Mouse (Mus musculus) cerebellum, postnatal 10 days (tissue): ENCODE measurements around the gene Zfp946.

Experiments used
- DNase-seq, 2 experiments: peaks; one replicate each; pipeline ENCODE4 v3.0.0; 2021; ENCODE audit warnings: mixed read lengths in 2 of 2

The Zfp946 gene

GRCm38 (mm10) chr17:22423952-22424617 is at the start of gene Zfp946:
Zfp946 (plus strand) TSS chr17:22424222.
- peak; percentile 89 to 91 for DNase-seq

DNA sequence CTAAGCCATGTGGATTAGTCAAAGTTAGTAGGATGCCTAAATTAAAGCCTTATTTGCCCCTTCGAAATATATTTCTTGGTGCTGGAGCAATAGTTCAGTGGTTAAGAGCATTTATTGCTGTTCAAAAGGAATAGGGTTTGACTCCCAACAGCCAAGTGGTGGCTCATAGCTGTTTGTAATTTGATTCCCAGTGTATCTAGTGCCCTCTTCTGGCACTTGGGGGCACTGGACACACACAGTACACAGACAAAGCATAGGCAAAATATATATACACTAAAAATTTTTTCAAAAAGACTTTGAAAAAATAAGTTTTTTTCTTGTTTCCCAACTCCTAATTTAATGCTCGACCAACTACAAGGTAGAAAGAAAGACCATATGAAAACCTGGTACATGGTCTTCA is 13.3 kb upstream of the Zfp946 start:
- peak; percentile 57 to 61 for DNase-seq

DNA sequence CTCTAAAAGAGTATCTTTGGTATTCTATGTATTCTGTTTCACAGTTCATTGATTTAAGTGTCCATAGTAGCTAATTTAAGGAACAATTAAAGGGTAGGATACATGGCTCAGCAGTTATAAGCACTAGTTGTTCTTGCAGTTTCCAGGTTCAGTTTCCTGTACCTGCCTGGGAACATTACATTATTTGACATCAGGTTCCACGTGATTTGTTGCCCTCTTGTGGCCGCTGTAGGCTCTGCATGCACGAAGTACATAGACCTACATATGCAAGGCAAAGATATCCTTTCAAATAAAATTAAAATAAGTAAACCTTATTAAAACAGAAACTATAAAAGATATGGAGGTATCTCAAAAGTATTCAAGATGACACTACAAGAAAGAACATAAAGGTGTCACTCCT is 6.5 kb upstream of the Zfp946 start:
- DNase-seq = peak; percentile 83 to 85

DNA sequence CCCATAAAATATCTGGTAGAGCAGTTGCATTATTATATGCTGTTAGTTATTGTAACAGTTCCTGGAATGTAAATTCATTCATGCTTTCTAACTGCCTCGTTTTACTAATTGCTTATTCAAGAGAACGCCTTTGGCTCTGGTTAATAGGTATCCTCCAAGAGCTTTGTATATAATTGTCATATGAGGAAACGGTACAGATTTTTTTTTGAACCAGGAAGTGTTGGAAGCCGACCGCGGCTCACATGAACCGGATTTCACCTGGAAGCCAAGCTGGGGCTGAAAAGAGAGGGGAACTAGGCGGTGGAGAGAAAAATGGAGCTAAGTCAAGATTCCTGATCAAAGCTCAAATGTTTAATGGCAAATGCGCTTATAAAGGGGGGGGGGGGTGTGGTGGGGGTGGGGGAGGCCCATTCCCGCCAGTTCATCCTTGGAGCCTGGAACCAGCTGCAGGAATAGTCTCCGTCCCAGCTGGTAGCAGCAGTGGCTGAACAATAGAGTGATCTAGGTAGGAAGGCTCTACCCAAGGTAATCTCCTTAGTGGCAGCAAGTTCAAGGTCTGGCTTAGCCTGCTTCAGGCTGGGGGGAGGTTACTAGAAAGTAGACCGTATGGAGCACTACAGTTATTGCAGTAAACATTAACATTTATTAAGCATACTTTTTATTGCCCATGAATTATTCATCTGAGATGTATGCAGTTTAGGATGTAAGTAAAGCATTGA is 773 bp downstream of the Zfp946 start:
- peak; percentile 15 to 29 for DNase-seq

- DNase-seq = no peak
These were observed 23.7 kb downstream of the Zfp946 start for GRCm38 (mm10) chr17:22447684-22448083.

DNA sequence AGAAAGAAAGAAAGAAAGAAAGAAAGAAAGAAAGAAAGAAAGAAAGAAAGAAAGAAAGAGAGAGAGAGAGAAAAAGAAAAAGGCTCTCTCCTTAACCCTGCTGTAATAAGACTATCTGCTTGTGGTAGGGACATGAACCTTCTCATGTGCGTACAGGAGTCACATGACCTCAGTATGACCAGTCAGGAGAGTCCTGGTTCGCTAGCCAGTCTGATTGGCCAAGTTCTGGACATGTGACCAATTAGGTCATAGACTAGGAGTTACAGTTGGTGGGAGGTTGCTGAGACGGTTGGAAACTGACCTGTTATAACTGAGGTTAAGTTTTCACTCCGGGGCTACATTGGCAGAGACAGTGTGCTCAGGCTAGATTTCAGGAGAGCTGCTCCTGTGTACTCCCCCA is 73.1 kb downstream of the Zfp946 start:
- no peak for DNase-seq
